Comparison of ENCODE assay signal across 8 mouse cellular contexts in genomic region chr14:26668371-26669291, GRCm38 (mm10). TPM values are rescaled to one million over a fixed set of nuclear protein-coding genes. Genes with fewer than 3 reads are reported as not detected.
DNase-seq lines count a peak whose midpoint lies in the region; ATAC-seq and TF ChIP-seq lines count a peak whose summit lies in the region.

No protein-coding gene starts in this region.

- H3K27me3 ChIP-seq in G1E (ENCODE audit: insufficient read depth, low read length): no peaks in the 10 kb centered on the region
- H3K27me3 ChIP-seq in forebrain, embryonic 14.5 days (replicated peaks; ENCODE audit: control insufficient read depth, insufficient read depth, low read length): no peaks in the 10 kb centered on the region
- no peaks in the 10 kb centered on the region for H3K27me3 ChIP-seq in hindbrain, embryonic 15.5 days

- H3K36me3 ChIP-seq in G1E (replicated peaks): peaks cover 44% of the 10 kb centered on the region
- H3K36me3 ChIP-seq in forebrain, embryonic 14.5 days (ENCODE audit: control insufficient read depth, insufficient read depth, low read length): peaks cover 20% of the 10 kb centered on the region
- peaks cover 19% of the 10 kb centered on the region for H3K36me3 ChIP-seq in hindbrain, embryonic 15.5 days

- peak overlapping the region; percentile 99 for H3K4me3 ChIP-seq in G1E (ENCODE audit: low read depth, low read length)
- peak overlapping the region; percentile 95 for H3K4me3 ChIP-seq in forebrain, embryonic 14.5 days (ENCODE audit: low read depth, low read length)
- H3K4me3 ChIP-seq in hindbrain, embryonic 15.5 days: peak overlapping the region; percentile 98

- no peak for TF ChIP-seq CTCF in G1E (IDR thresholded peaks at IDR 0.05; ENCODE audit: low read depth, low read length)

- H3K27ac ChIP-seq in forebrain, embryonic 14.5 days (ENCODE audit: low read depth, low read length): peak overlapping the region; percentile 87
- peak overlapping the region; percentile 93 for H3K27ac ChIP-seq in hindbrain, embryonic 15.5 days (replicated peaks)

- H3K4me2 ChIP-seq in forebrain, embryonic 14.5 days (ENCODE audit: low read length): peak overlapping the region; percentile 99
- H3K4me2 ChIP-seq in hindbrain, embryonic 15.5 days: peak overlapping the region; percentile 95

- 0 out of 2 replicates have a peak, but pooled peaks have one; percentile 23 for ATAC-seq in G1E (ENCODE audit: extremely low read depth, insufficient number of reproducible peaks, low FRiP score, poor library complexity, severe bottlenecking)
- ATAC-seq in forebrain, embryonic 14.5 days: peak; percentile 24
- ATAC-seq in hindbrain, embryonic 15.5 days (ENCODE audit: low FRiP score, low read depth): peak; percentile 37; the same call in 1 of the 2 replicates

- DNase-seq in G1E (ENCODE audit: low spot score): peak; percentile 25
- peak; percentile 52 for DNase-seq in c-Kit-negative CD71-positive TER-119-positive erythroid progenitor cells, embryonic 14.5 days (ENCODE audit: low read depth, low spot score)
- peak; percentile 31 for DNase-seq in forebrain, embryonic 14.5 days (ENCODE audit: low spot score)
- DNase-seq in left cerebral cortex, adult 8-10 months (ENCODE audit: low spot score in 2 of 2): peak; percentile 39 to 67
- DNase-seq in lung, postnatal 4 days: peak; percentile 26 to 62
- peak; percentile 57 to 65 for DNase-seq in right cerebral cortex, postnatal 10 days (ENCODE audit: low spot score in 2 of 2)
- peak; percentile 20 to 62 for DNase-seq in urinary bladder, postnatal 4 days (ENCODE audit: low spot score in 2 of 2)

- peak overlapping the region; percentile 86 for H3K9ac ChIP-seq in forebrain, embryonic 14.5 days (ENCODE audit: low read length)
- peak overlapping the region; percentile 70 for H3K9ac ChIP-seq in hindbrain, embryonic 15.5 days

- 1% methylated on average over 73 of the region's 73 CpGs for WGBS in forebrain, embryonic 14.5 days
- WGBS in hindbrain, embryonic 15.5 days: 1% methylated on average over 73 of the region's 73 CpGs

- no peaks in the 10 kb centered on the region for H3K9me3 ChIP-seq in G1E (replicated peaks)
- H3K9me3 ChIP-seq in forebrain, embryonic 14.5 days (replicated peaks; ENCODE audit: control insufficient read depth, low read length): no peaks in the 10 kb centered on the region
- H3K9me3 ChIP-seq in hindbrain, embryonic 15.5 days: no peaks in the 10 kb centered on the region

- peaks cover 41% of the 10 kb centered on the region for H3K4me1 ChIP-seq in G1E (ENCODE audit: insufficient read depth, low read depth, low read length)
- peaks cover 11% of the 10 kb centered on the region for H3K4me1 ChIP-seq in forebrain, embryonic 14.5 days (ENCODE audit: control insufficient read depth, insufficient read depth, low read length)
- peaks cover 31% of the 10 kb centered on the region for H3K4me1 ChIP-seq in hindbrain, embryonic 15.5 days (replicated peaks)

RNA-seq across cellular contexts. Expression of gene Pde12, which starts 1.1 kb away (rescaled TPM):
- total RNA-seq in G1E (2014; fragmentation: Nextera tagmentation) (16.7 and 18.7 TPM in 2 replicates), G1E (2017) (13.1 and 14.2 TPM in 2 replicates)
- 12.3 and 13.5 TPM in 2 replicates for polyA plus RNA-seq in G1E (2012)
- polyA plus RNA-seq in forebrain, embryonic 14.5 days (2014; fragmentation: Nextera tagmentation; extraction: Ambion mirVana): 13.2 and 15.3 TPM in 2 replicates
- polyA plus RNA-seq in hindbrain, embryonic 15.5 days (2015; fragmentation: Nextera tagmentation; extraction: Ambion mirVana): 11.1 and 11.8 TPM in 2 replicates
- 1 to 10 TPM; 8.5 to 9.9 (median 9.2) TPM for total RNA-seq in left cerebral cortex, adult 8-10 months (2022)

RNA-seq across cellular contexts. Expression of gene Dnah12, which starts 24.4 kb away (rescaled TPM):
- total RNA-seq in G1E (2014; fragmentation: Nextera tagmentation) (not detected in 2 replicates), G1E (2017) (0.06 and 0.16 TPM in 2 replicates)
- polyA plus RNA-seq in G1E (2012): not detected in 2 replicates
- polyA plus RNA-seq in forebrain, embryonic 14.5 days (2014; fragmentation: Nextera tagmentation; extraction: Ambion mirVana): 0.10 TPM in 2 replicates
- polyA plus RNA-seq in hindbrain, embryonic 15.5 days (2015; fragmentation: Nextera tagmentation; extraction: Ambion mirVana): 0.07 and 0.09 TPM in 2 replicates
- under 1 TPM; 0.25 to 0.72 (median 0.50) TPM for total RNA-seq in left cerebral cortex, adult 8-10 months (2022)

RNA-seq across cellular contexts. Expression of gene Arf4, which starts 30.8 kb away (rescaled TPM):
- total RNA-seq in G1E (2014; fragmentation: Nextera tagmentation) (454 and 572 TPM in 2 replicates), G1E (2017) (68.0 and 83.3 TPM in 2 replicates)
- polyA plus RNA-seq in G1E (2012): 205 and 234 TPM in 2 replicates
- polyA plus RNA-seq in forebrain, embryonic 14.5 days (2014; fragmentation: Nextera tagmentation; extraction: Ambion mirVana): 681 and 712 TPM in 2 replicates
- polyA plus RNA-seq in hindbrain, embryonic 15.5 days (2015; fragmentation: Nextera tagmentation; extraction: Ambion mirVana): 485 and 504 TPM in 2 replicates
- total RNA-seq in left cerebral cortex, adult 8-10 months (2022): 100 to 1,000 TPM; 107 to 114 (median 112) TPM

Comparison
In these comparisons a context has a peak if more than half of its experiments do, and no peak if none do; other contexts are left out.
1. Peak in every context shown above with its lines: DNase-seq, ATAC-seq, H3K4me3 ChIP-seq and H3K27ac ChIP-seq.